Mouse (Mus musculus) gastrocnemius, postnatal 36 days (tissue): ENCODE measurements at regions not wholly inside any gene's neighbourhood (a gene's known extent, or its start where the extent isn't known, plus 50 kb on each side); places are given as distances from the start of the nearest gene placed in this dataset.

Source experiments
- DNase-seq, 2 experiments: peaks; one replicate each; pipeline ENCODE4 v3.0.0; 2022
- intact Hi-C: fragments of 180-260 bp; cut with DNase I; formaldehyde crosslinking; loops from one replicate; pipeline ENCODE4 v1.15.1; 2025

DNA sequence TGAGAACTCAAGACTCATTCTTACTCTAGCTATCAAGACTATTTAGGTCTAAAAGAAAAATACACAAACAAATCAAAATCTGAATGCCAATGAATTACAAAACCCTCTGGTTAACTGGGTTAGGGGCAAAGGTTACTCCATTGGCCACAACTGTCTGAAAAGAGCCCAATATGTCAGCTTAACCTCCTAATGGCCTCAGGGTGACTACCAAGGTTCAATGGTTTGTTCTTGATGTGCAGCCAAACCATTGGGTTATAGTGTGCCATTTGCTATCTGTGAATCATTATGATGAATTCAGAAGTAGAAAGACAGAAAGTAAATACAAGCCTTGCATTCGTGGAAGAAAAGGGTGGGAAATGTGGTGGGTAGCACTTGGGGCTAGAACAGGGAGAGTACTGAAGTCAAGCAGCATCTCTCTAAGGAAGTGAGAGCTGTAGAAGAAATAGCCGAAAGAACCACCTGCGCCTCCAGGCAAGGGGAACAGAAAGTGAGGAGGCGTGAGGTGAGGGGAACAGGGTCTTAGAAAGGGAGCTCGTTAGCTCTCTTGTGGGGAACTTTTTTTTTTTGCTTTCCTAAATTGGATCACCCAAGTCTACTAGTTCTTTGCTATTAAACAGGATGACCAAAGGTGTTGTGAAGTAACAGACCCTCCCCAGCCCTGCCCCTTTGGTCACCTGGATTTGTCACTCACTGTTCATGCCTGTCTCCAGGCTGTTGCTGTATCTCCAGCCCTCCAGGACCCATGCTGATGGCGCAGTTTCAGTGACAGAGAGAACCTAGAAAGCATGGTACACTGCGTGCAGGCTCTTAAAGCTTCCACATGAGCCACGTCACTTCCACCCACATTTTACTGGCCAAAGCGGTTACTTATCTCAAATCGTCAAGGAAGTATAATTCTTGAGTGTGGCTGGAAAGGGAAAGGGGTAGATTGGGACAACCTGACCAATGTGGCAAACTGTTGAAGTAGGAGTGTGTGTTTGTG is 204.1 kb upstream of the Tet2 start:
- intact Hi-C loops, result no loop called here
- no peak for DNase-seq

DNA sequence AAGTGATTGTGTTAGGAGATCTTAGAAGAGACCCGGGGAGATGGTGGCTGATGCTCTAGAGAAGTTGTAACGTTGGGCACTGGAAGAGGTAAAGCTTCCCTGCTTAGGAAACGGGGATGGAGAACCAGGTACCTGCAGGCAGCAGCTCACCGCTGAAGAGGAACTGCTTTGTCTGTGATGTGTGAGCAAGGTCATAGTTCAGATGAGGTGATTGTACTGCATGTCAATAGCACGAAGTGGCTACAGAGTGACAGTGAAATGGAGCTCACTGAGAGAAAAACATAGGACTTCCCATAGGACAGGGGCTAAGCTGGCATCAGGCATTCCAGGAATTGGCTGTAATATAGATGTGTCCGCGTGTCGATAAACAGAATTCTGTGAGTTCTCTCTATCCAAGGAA is 205.1 kb upstream of the Tet2 start:
- DNase-seq, result no peak
- intact Hi-C loops, result no loop called here

- DNase-seq, result no peak
- intact Hi-C loops, result no loop called here
Observed at GRCm38 (mm10) chr3:133750606-133751005, 205.7 kb upstream of the Tet2 start.

GRCm38 (mm10) chr3:133751011-133751410 is 206.1 kb upstream of the Tet2 start:
- DNase-seq, result no peak
- intact Hi-C loops, result no loop called here

DNA sequence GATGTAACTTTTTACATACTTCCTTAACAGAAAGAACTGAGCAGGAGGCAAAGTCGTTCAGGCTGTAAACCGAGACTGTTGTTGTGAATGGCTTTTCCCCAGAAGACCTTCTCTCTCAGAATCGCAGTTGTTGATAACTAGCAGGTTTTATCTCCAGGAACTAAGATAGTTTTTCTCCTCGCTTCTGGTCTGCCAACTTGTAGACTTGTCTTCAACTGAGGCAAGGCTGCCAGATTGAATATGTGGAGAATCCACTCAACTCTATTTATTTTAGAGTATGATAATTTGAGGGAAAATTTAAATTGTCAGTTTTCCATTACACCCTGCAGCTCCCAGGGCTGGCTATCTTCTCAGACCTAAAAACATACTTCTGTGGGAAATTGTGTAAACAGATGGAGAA is 206.6 kb upstream of the Tet2 start:
- intact Hi-C loops, result no loop called here
- DNase-seq, result no peak

DNA sequence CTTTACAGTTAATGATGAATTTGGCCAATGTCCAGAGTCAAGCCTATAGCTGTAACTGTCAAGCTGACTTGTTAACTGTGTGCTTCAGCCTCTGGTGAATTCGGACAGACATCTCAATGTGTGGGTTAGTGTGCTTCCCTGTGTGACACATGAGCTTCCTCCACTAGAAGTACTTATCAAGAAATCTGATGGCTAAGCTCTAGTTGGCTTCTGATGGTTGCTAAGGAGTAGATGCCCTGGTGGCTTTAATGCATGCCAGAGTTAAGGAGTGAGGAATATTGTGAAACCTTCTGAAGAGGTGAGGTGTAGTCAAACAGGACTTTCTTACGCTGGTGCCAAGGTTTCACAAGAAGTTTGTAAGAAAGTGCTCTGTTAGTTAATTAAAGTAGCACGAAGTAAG is 208.1 kb upstream of the Tet2 start:
- intact Hi-C loops, result no loop called here
- DNase-seq, result no peak

GRCm38 (mm10) chr3:133754006-133754910 is 209.3 kb upstream of the Tet2 start:
- intact Hi-C loops, result no loop called here

GRCm38 (mm10) chr3:133754911-133755259 is 209.9 kb upstream of the Tet2 start:
- peak in 1 of 2 experiments; percentile 8 for DNase-seq
- intact Hi-C loops, result no loop called here

More at GRCm38 (mm10) chr3:133754006-133754910, 209.3 kb upstream of the Tet2 start:
- DNase-seq, result no peak

- no peak for DNase-seq
- intact Hi-C loops, result no loop called here
Observed at GRCm38 (mm10) chr3:133757756-133758420, 212.9 kb upstream of the Tet2 start.

- DNase-seq, result no peak
- intact Hi-C loops, result no loop called here
Observed at GRCm38 (mm10) chr3:133758421-133758820, 213.5 kb upstream of the Tet2 start.

- intact Hi-C loops, result no loop called here
Observed at GRCm38 (mm10) chr3:133759611-133760010, 214.7 kb upstream of the Tet2 start.

GRCm38 (mm10) chr3:133760221-133760620 is 215.3 kb upstream of the Tet2 start:
- DNase-seq, result no peak
- intact Hi-C loops, result no loop called here

More at GRCm38 (mm10) chr3:133759611-133760010, 214.7 kb upstream of the Tet2 start:
- no peak for DNase-seq

DNA sequence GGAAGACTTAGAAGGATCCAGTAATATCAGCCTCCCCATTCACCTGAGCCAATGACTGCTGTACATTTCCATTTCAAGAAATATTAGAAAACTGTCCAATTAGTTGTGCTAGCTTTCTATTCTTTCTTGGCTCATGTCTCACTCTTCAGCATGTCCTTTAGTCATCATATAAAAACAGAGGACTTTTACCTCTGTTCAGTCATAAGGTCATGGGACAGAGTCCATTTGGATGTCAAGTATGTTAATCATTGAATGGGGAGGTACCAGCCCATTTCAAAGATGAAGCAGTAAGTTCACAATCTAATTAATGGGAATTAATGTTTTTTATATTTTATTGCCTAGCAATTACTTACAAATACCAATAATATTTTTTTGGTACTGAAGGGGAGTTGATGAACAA is 218.8 kb upstream of the Tet2 start:
- DNase-seq, result no peak
- intact Hi-C loops, result no loop called here

GRCm38 (mm10) chr3:133773490-133773889 is 228.6 kb upstream of the Tet2 start:
- no peak for DNase-seq
- intact Hi-C loops, result no loop called here

- DNase-seq, result no peak
- intact Hi-C loops, result no loop called here
Observed at GRCm38 (mm10) chr3:133774229-133774628, 229.3 kb upstream of the Tet2 start.

DNA sequence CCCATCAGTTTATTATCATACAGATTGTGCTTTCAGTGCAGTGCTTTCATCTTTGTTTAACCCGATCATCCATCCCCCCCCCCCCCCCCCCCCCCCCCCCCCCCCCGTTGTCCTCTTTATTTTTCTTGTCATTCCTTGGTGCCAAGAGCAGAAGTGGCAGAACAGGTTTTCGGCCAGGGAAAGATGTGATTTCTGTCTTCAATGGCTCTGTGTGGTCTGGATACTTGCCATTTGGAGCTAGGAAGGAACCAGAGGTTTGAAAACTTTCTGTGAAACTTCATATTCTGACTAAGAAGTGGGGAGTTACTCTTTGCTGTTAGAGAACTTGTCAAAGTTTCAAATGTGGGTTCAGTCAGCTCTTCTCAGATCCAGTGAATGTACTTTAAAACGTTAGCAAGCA is 231.1 kb upstream of the Tet2 start:
- intact Hi-C loops, result no loop called here
- DNase-seq, result no peak

DNA sequence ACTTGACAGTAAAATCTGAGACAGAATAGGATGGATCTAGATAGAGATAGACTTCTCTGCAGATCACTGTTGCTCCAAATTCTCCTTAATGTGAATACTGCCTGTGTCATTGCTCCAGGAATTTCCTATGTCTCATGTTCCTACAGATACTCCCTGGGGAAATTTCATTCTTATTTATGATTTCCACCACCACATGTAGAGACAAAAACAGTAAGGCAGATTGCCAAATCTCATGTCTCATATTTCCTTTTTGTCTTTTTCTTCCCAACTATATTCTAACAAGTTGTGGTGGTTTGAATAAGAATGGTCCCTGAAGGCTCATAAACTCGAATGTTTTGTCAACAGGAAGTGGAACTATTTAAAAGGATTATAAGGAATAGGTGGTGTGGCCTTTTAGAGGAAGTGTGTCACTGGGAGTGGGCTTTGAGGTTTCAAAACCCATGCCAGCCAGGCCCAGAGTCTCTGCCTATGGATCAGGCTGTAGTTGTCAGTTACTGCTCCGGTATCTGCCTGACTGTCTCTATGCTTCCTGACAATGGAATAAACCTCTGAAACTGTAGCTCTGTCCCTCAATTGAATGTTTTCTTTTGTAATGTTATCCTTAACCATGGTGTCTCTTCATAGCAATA is 234.3 kb upstream of the Tet2 start:
- intact Hi-C loops, result no loop called here
- DNase-seq, result no peak

DNA sequence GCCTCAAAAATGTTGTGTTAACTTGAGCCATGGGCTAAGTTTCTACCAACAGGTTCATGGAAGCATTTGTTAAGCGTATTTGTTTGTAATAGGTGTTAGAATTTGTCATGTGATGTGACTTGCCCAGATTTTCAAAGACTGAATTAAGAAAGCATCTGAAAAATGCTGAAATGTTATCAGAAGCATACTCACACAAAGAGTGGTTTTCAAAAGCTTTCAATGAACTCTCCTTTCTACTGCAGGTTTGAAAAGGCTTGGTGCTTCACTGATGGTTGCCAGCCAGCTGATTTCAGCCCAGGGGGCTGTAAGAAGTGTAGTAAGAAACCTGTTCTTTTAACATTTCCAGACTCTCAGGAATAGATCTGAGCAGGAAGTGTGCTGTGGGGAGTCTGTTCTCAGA is 238.1 kb upstream of the Tet2 start:
- DNase-seq, result no peak
- intact Hi-C loops, result no loop called here

GRCm38 (mm10) chr3:133791361-133791760 is 246.4 kb upstream of the Tet2 start:
- no peak for DNase-seq
- intact Hi-C loops, result no loop called here

DNA sequence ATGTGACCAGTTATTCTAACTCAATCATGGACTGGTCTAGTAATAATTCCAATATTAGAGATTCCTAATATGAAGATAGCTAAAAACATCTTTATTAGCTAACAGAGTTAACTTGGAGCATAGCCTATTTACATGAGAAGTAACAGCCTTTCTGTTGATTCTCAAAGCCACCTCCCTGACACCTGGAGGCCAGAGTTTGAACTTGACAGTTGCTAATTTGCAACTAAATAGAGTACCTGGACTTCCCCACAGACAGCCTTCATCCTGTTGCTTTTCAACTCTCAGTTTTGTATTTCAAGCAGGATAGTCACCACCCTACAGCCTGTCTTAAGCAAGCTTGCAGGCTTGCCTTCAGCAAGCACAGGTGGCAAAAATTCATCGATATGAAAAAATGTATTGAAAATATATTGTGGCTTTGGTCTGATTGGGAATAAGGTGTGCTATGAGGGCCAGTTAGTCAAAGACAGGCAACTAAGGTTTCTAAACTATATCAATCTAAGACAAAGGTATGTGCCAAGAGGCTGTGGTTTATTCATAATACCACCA is 264.1 kb upstream of the Tet2 start:
- intact Hi-C loops, result no loop called here

More for the DNA sequence above, 264.1 kb upstream of the Tet2 start:
- DNase-seq, result no peak
